Mouse (Mus musculus) heart, postnatal 0 days (tissue): Measurements from ENCODE around the gene Kdelc2.

Experiments
- CTCF ChIP-seq: IDR thresholded peaks from 2 replicates; pipeline ENCODE4 v1.5.1; 2016; ENCODE audit warnings: antibody characterized with exemption, control low read depth, low read depth
- EP300 ChIP-seq: IDR thresholded peaks from 2 replicates; pipeline ENCODE4 v1.6.1; 2016; ENCODE audit warnings: antibody characterized with exemption, low read depth

GRCm38 (mm10) chr9:53339603-53340002 is 44.2 kb upstream of the Kdelc2 start:
- no peak for TF ChIP-seq CTCF
- TF ChIP-seq EP300: no peak
